Mouse (Mus musculus) forebrain, embryonic 11.5 days (tissue): ENCODE measurements at regions not wholly inside any gene's neighbourhood (a gene's known extent, or its start where the extent isn't known, plus 50 kb on each side); places are given as distances from the start of the nearest gene placed in this dataset.

Source experiments
- ATAC-seq: fragments of 200-750 bp; cut with Nextera tagmentation; replicated peaks from 2 replicates; pipeline ENCODE4 v1.8.0; 2017; ENCODE audit warnings: moderate TSS enrichment; ENCODE audit not compliant: low FRiP score
- DNase-seq: peaks from one replicate; pipeline ENCODE4 v3.0.0-alpha.2; 2017; ENCODE audit warnings: low spot score
- H3K27ac ChIP-seq: fragments of 300-500 bp; sonication (generic); 2 replicates; pipeline ENCODE4 v1.5.1; 2014; ENCODE audit warnings: low read depth, low read length
- H3K27me3 ChIP-seq: fragments of 300-500 bp; sonication (generic); 2 replicates; pipeline ENCODE4 v1.6.1; 2014; ENCODE audit warnings: mild to moderate bottlenecking, low read length, mixed read lengths; ENCODE audit not compliant: control insufficient read depth, insufficient read depth
- H3K36me3 ChIP-seq: fragments of 300-500 bp; sonication (generic); 2 replicates; pipeline ENCODE4 v1.6.1; 2014; ENCODE audit warnings: mild to moderate bottlenecking, low read length, moderate library complexity, mixed read lengths; ENCODE audit not compliant: control insufficient read depth, insufficient read depth
- H3K4me1 ChIP-seq: fragments of 300-500 bp; sonication (generic); replicated peaks from 2 replicates; pipeline ENCODE4 v1.6.1; 2014; ENCODE audit warnings: low read length, mixed read lengths; ENCODE audit not compliant: control insufficient read depth, insufficient read depth
- H3K4me2 ChIP-seq: fragments of 300-500 bp; sonication (generic); 2 replicates; pipeline ENCODE4 v1.6.1; 2014; ENCODE audit warnings: low read depth, mild to moderate bottlenecking, low read length, moderate library complexity, mixed read lengths; ENCODE audit not compliant: severe bottlenecking
- H3K4me3 ChIP-seq: fragments of 300-500 bp; sonication (generic); 2 replicates; pipeline ENCODE4 v1.5.1; 2014; ENCODE audit warnings: low read depth, low read length
- H3K9ac ChIP-seq: fragments of 300-500 bp; sonication (generic); 2 replicates; pipeline ENCODE4 v1.6.1; 2014; ENCODE audit warnings: low read length
- H3K9me3 ChIP-seq: fragments of 300-500 bp; sonication (generic); 2 replicates; pipeline ENCODE4 v1.6.1; 2016; ENCODE audit warnings: low read length, mixed read lengths; ENCODE audit not compliant: control insufficient read depth
- WGBS: fragments of 180-500 bp; shearing (Covaris S2); extraction: QIAGEN DNeasy Blood & Tissue Kit; methylation state at CpG from one replicate; pipeline ENCODE4 v1.1.7; 2014; 5-methylcytosine and 5-hydroxymethylcytosine counted together

GRCm38 (mm10) chr11:34153749-34154525 is 54.0 kb downstream of the Foxi1 start:
- Histone ChIP-seq H3K9ac (no peak overlapping the region), H3K27ac (no peak overlapping the region), H3K27me3 (no peaks in the 10 kb centered on the region), H3K9me3 (no peaks in the 10 kb centered on the region), H3K4me3 (no peak overlapping the region), H3K4me2 (no peak overlapping the region), H3K4me1 (no peaks in the 10 kb centered on the region), H3K36me3 (no peaks in the 10 kb centered on the region)
- DNase-seq, result peak; percentile 28
- 88% methylated on average over 5 of the region's 5 CpGs for WGBS
- no peak for ATAC-seq

DNA sequence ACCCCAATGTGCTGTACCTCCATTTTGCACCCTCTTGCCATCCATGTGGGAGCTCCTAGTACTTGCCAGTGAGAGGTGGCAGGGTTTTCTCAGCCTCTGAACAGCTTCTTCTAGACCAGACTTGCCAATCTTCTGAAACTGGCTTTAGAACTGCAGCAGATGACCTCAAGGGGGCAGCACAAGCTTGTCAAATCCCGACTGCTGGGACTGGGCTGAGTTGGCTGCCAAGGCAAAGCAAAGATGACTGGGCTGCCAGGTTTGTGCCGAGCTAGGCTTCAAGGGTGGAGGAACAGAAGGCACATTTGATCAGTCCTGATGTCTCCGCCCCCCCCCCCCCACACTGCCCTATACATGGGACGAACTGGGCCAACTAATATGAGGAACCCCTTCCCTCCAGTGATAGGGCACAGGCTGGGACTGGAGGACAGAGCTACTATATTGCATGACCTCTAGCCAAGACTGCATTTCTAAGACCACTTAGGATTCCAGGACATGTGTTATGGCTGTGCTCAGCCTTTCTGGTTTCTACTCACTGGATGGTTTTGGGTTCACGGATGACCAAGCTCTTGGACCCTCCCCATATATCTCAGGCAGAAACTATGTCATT is 51.1 kb upstream of the 4930469K13Rik start:
- WGBS, result 35% methylated on average over 5 of the region's 5 CpGs
- no peaks in the 10 kb centered on the region for H3K4me1 ChIP-seq
- no peak overlapping the region for H3K27ac ChIP-seq
- ATAC-seq (no peak), DNase-seq (peak; percentile 85)
- H3K9me3 ChIP-seq, result no peaks in the 10 kb centered on the region
- no peak overlapping the region for H3K4me3 ChIP-seq
- H3K9ac ChIP-seq, result no peak overlapping the region
- no peak overlapping the region for H3K4me2 ChIP-seq
- no peaks in the 10 kb centered on the region for H3K27me3 ChIP-seq
- no peaks in the 10 kb centered on the region for H3K36me3 ChIP-seq
